Mouse (Mus musculus) liver, adult 2 months (tissue): Measurements from ENCODE around the gene Asic4.

Experiments used
- CTCF ChIP-seq: fragments of 200-500 bp; IDR thresholded peaks from 2 replicates; pipeline ENCODE4 v1.5.1; 2011; ENCODE audit warnings: low read depth, low read length, control low read depth
- POLR2A ChIP-seq: fragments of 200-500 bp; IDR thresholded peaks from 2 replicates; pipeline ENCODE4 v1.6.1; 2011; ENCODE audit warnings: low read length, control low read depth; ENCODE audit not compliant: insufficient read depth; ENCODE audit errors: extremely low read depth

DNA sequence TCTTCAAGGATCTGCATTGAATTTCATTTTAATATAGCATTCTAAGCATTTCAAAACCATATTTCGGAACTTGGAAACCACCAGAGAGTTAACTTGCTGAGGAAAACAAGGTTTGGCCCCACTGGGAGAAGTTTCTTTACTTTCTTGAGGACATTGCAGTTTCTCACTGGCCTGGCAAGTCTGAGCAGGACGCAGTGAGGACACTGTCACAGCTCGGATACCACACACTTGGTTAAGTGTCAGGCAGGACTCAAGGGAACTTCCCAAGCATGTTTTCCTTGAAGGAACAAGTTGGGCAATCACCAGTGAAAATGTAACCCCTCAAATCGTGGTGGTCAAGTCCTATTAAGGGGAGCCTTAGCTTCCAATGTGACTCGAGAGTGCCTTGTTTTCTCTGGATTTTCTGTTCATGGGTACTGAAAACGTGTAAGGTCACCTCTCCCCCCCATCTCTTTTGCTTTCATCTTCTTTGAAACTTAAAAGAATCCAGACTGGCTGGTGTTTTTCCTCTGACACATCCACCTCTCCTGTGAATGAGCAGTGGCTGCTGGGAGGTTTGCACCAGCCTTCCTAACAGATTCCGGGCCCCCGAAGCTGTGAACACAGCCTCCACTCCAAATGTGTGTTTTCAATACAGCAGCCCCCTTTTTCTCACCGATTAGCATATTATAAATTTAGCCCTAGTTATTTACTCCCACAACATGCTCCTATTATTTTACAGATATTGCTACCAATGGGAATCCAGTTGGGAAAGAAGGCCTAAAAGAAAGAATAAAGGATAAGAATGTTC is 54.2 kb downstream of the Asic4 start:
- TF ChIP-seq CTCF (no peak), POLR2A (no peak)
